Mouse (Mus musculus): ENCODE measurements around the gene Slc12a6.
"Not testable (repeated sequence)": the region's sequence is repeated elsewhere in the genome, so short reads cannot be mapped to it uniquely, and the experiment has no call there.

Slc12a6 gene

DNA sequence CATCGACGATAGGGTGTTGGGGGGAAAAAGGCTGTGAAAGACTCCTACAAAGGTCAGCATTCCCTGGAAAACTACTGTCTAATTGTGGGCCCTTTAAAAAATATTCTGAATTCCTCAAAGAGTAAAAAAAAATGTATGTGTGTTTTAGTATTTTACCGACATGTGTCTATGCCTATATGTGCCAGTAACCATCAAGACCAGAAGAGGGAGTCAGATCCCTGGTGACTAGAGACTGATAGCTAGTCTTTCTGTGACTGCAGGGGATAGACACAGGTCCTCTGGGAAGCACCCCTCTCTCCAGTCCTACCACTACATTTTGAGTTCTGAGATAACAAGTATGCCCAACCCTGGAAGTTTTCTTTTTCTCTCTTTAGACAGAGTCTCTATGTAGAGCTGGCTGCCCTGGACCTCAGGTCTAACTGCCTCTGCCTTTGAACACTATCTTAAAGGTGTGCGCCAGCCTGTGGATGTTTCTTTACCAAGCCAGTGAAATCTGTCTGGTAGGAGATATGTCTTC, 2.8 kb upstream of the Slc12a6 start:
- DNase-seq (ENCODE audit: low read depth, low spot score): no peak

DNA sequence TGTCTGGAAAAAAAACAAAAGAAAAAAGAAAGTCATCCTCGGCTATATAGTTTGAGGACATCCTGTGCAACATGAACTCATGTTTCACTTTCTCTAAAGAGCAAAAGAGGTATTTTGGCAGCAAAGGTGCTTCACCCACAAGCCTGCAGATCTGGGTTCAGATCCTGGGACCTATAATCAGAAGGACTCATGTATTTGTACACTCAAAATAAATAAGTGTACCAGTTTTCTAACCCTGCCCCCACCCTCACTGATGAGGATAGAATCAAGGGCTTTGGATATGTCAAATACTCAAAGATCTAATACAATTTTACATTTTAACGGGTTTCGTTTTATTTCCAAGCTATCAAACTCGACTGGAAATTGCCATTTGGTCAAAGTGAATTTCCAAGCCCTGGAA, 1.3 kb upstream of the Slc12a6 start:
- no peak for DNase-seq (ENCODE audit: low read depth, low spot score)

DNA sequence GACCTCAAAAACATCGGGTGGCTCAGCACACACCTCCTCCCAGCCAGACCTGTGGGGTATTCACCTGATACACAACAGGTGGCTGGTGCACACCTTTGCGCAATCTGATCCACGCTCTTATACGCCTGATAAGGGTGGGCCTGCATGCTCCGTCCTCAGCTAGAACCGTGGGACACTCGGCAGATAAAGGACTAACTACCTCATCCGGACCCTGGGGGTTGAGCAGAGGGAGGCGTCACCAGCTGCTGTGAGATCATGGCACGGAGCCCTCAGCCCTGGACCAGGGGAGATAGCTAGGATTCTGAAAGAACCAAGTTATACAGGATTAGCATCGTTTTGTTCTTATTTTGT, 592 bp downstream of the Slc12a6 start, which contains the start of gene Gm21985:
Gm21985 (plus strand) TSS at position 73 of the 351 bp plus-strand sequence.
- no peak for DNase-seq (ENCODE audit: low read depth, low spot score)

DNA sequence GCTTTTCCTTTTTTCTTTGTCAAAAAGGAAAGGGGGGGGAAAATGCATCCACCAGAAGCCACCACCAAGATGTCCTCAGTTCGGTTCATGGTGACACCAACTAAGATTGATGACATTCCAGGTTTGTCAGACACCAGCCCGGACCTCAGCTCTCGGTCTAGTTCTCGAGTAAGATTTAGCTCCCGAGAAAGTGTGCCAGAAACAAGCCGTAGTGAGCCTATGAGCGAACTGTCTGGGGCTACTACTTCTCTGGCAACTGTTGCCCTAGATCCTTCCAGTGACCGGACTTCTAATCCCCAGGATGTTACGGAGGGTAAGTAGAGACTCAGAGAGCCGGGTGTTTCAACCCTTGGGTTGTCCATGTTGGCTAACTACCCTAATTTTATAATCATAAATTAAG, 1.2 kb downstream of the Slc12a6 start:
- no peak for DNase-seq (ENCODE audit: low read depth, low spot score)

DNA sequence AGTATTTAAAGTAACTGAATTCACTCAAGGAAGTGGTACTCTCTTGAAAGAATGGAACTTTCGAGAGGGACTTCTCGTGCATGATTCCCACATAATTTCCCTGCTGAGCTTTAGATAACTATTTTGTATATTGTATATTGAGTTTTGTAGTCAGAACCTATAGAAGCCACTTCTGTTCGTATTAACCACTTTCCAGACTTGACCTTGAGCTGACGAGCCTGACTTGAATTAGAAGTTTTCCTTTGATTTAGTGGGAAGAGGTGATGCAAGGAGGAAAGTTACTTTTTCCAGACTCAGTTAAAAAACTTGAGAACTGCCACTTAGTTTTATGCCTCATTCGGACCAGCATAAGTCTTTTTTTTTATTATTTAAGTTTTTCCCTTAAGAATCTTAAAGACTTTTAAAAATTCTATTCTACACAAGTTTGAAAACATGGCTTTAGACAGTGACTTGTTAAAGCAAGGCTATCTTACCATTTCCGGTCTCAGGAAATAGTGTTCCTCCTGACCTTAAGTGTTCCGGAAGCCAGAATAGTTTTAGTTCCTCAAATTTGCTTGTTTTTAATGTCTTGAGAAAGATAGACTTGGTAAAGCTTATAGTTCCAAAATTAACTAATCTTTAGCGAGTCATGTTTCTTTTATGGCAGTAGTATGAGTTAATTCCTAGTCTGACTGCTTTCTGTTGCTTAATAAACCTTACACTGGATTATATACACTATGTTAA, 2.1 kb downstream of the Slc12a6 start:
- no peak for DNase-seq (ENCODE audit: low read depth, low spot score)

DNA sequence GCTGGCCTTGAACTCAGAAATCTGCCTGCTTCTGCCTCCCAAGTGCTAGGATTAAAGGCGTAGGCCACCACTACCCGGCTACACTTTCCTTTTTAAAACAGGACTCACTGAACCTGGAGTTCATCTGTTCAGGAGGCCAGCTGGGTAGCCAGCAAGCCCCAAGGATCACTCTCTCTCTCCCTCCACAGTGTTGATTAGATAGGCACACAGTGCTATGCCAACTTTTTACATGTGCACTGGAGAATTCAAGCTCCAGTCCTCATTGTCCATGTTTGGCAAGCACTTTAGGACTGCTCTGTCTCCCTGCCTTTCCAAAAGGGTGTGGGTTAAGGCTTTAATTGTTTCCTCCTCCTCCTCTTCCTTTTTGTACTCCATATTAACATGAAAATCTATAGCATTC, 4.4 kb downstream of the Slc12a6 start:
- DNase-seq (ENCODE audit: low read depth, low spot score): no peak

DNA sequence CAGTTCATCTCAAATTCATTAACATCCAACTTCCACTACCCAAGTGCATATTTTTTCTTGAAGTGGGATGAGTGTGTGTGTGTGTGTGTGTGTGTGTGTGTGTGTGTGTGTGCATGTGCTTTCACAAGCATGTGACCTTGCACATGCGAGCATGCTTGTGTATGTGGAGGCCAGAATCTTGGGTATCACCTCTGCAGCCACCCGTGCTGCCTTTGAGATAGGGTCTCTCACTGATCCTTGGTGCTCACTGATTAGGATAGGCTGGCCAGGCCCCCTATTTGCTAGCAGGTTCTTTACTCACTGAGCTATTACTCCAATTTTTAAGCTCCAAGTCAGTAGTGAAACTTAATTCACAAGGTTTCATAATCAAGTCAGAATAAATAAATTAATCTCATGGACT, 7.3 kb downstream of the Slc12a6 start:
- DNase-seq (ENCODE audit: low read depth, low spot score): no peak

DNA sequence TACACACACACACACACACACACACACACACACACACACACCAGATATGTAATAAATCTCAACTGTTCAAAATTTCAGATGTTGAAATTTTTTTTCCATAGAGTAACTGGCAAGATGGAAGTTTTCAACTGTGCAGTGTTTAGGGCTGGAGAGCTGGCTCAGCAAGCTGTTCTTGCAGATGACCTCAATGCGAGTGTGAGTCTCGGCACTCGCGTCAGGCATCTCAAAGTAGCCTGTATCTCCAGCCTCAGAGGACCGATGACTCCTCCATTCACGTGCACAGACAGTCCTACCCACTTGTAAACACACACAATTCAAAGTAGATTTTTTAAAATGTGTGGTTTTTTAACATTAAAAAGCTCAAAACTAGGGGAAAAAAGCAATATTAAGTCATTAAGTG, 7.8 kb downstream of the Slc12a6 start:
- DNase-seq (ENCODE audit: low read depth, low spot score): no peak

DNA sequence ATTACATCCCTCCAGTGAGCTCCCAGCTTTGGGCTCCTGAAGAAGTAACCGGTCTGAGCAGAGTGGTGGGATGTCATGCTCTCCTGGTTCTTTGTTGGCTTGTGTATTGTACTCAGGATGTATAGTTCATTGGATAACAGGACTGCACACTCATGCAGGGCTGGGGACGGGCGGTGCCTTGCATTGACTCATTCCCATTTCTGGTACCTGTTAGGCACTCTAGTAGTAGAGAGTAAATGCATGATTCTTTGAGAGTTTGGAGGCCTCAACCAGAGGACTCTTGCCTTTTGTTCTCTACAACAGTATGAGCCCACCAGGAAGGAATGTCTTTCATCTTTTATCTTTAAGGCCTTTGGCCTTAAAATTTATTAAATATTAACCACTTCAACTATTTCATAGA, 11.2 kb downstream of the Slc12a6 start:
- DNase-seq (ENCODE audit: low read depth, low spot score): no peak

DNA sequence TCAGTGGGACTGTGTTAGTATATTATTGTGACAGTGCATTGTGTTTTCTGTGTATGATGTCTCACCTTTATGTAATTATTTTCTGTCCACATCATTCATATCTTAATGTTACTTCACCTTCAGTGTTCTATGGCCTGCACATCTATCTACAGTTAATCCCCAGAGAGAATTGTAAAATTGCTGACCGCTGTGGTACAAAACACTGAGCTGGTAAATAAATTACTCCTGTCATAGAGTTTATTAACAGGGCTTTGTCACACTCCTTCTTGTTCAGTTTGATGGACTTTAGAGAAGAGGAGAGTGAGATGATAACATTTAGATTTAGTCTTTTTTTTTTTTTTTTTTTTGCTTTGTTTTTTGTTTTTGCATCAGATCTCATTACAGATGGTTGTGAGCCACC, 17.2 kb downstream of the Slc12a6 start:
- no peak for DNase-seq (ENCODE audit: low read depth, low spot score)

DNA sequence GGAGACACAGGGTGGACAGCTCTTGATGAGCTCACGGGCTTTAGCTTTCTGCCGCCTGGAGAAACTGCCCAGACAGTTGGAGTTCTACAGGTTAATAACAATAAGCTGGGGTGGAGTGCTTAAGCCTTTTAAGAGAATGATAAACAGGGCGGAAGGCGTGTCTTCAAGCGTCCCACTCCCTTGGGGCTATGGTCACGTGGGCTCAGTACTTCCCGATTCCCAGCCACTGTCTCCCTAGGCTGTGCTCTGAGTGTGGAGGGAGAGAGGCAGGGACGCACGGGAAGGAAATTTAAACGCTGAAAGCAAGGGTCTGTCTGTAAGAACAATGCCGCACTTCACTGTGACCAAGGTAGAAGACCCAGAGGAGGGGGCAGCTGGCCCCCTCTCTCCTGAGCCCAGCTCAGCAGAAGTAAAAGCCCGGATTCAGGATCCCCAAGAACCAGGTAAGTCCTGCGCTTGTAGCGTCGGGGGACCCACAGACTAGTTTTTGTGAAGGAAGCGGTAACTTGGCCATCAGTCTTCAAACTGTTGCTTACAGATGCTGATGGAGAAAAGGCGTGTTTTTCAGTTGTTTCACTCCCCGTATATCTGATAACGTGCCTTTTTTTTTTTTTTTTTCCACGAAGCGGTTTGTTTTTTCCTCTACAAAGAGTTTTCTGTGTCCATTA, 18.9 kb downstream of the Slc12a6 start:
- peak; percentile 41 for DNase-seq (ENCODE audit: low read depth, low spot score)

DNA sequence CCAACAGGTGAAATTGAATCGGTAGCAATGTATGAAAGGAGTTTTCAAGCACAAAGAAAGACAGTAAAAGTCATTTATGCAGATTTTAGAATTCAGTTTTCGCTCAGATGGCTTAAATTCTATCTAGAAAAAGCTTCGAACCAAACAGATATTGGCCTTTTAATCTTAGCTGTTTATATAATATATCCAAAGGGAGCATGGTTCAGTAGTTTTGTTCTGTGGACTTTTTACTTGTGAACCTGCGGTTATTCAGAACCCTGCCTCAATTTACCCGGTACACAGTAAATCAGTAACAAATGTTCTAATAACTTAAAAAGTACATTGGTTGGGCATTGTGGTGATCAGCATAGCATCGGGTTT, 19.4 kb downstream of the Slc12a6 start:
- DNase-seq (ENCODE audit: low read depth, low spot score): no peak

DNA sequence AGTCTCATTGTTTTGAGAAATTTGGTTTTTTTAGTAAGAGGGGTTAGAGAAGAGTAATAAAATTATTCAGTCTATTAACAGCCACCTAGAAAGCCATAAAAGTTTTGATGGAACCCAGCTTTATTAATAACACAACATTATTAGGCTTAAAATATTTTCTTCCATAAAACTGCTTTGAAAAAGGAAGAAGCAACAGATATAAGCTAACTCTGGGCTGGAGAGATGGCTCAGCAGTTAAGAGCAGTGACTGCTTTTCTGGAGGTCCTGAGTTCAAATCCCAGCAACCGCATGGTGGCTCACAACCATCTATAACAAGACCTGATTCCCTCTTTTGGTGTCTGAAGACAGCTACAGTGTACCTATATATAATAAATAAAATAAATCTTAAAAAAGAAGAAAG, 20.4 kb downstream of the Slc12a6 start:
- DNase-seq (ENCODE audit: low read depth, low spot score): not testable (repeated sequence)

DNA sequence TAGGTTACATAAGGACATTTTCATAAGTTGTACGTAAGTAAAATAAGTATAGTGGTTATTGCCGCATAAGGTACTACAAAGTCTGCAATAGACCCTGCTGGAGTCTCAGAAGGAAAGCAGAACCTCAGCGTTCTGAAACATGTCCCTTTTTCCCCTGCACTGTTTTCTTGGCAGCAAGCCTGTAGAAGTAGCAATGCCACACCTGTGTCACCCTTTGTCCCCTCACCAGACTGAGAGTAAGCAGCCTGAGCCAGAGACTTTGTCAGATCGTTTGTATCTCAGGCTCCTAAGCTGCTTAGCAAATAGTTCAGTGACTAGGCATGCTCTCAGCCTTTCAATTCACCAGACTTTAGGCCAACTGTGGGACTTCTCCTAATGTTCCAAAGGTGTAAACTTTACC, 21.4 kb downstream of the Slc12a6 start:
- DNase-seq (ENCODE audit: low read depth, low spot score): no peak

DNA sequence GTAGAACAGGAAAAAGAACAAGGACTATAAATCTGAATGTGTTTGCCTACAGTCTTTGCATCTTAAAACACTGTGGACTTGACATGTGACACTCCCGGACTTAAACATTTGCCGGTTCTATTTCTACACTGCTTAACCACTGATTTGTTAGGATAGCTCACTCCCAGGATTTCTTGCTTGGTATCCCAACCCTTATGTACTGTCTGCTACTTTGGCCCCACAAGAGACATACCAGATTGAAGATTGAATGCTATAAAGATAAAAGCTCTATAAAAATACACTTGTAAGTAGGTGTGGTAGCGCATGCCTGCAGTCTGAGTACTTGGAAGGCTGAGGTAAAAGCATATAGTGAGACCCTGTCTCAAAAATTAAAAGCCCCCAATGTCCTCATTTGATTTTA, 23.9 kb downstream of the Slc12a6 start:
- no peak for DNase-seq (ENCODE audit: low read depth, low spot score)

DNA sequence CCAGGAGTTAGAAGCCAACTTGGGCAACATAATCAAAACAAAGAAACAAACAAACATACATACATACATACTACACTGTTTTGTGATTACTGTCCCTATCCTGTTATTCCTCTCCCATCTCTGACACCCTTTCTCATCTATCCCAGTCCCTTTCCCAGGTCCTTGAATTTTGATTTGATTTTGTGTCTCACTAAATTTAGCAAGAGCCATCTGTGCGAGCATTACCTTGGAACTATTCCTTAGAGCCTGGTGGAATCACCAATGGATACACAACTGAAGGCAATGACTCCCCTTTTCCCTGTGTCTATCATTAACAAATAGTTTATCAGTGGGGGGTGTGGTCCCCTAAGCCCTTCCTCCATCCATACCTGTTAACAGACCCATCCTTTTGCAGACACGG, 27.2 kb downstream of the Slc12a6 start:
- DNase-seq (ENCODE audit: low read depth, low spot score): no peak

DNA sequence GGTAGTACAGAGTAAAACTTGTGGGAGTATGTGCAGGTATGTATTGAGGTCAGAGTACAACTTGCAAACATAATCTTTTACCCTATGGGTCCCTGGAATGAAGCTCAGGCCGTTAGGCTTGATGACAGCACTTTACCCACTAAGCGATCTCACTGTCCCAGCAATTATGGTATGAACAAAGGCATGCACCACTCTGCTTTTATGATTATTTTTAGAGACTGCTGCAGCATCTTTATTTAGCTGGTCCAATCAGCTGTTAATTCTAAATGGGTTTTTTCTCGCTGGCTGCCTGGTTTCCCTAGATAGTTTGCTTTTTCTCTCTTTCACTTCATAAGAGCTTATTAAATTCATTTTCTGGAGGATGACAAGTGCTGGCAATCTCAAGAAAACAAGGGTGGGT, 30.6 kb downstream of the Slc12a6 start:
- DNase-seq (ENCODE audit: low read depth, low spot score): no peak

DNA sequence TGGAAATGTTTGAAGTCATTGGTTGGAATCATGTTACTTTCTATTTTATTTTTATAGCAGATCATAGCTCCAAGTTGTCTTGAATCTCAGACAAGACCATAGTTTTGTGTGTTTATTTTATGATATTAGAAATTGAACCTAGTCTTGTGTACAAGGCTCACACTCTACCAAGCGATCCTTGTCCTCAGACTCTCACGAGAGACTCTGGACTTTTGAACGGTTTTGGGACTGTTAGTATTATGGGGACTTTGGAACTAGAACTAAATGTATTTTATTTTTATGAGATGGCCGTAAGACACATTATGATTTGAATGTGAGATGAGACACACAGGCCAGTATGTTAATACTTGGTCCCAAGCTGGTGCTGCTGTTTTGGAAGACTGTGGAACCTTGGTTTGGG, 32.6 kb downstream of the Slc12a6 start:
- no peak for DNase-seq (ENCODE audit: low read depth, low spot score)

DNA sequence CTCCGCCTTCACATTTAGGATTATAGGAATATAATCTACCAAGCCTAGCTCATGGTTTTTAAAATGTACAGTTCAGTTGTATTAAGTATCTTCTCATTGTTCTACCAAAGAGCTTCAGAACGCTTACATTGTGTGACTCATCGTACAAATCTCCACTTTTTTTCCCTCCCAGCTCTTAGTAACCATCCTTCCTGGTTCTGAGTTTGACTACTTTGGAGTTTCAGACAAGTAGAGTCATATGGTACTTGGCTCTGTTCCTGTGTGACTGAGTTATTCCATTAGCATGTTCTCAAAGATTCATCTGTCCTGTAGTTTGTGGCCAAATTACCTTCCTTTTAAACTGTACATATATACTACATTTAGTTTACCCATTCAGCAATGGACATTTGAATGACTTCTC, 43.0 kb downstream of the Slc12a6 start:
- no peak for DNase-seq (ENCODE audit: low read depth, low spot score)

DNA sequence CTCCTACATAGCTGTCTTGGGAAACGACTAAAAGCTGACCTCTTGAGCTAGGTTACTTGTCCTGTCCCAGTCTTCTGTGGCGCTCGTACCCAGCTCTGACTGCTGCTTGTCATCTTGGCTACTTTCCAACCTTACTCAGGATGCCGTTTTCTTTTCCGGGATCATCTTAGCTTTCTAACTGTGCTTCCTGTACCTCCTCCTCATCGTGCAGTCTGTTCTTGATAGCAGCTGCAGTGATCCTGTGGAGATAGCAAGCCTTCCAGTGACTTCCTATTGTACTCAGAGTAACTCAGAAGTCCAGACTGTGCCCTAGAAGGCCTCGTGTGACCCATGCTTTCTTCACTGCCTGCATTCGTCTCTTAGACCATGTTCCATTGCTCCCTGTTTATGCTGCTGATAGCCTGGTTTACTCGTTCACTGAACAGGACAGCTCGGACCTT, 43.6 kb downstream of the Slc12a6 start:
- DNase-seq (ENCODE audit: low read depth, low spot score): no peak

DNA sequence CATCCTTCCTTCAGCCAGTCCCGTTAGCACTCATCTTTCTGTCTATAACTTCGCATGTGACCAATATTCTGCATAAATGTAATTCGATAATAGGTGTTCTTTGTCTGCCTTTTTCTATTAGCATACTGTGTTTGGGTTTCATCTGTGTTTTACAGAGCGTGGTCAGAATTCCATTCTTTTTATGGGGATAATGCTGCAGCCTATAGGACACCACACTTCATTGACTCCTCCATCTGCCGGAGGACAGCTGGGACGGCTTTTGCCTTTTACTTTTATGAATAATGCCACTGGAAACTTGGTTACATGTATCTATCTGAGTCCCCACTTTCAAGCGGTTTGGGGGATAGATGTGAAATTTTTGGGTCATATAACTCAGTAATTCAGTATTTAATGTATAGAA, 50.0 kb downstream of the Slc12a6 start:
- no peak for DNase-seq (ENCODE audit: low read depth, low spot score)

DNA sequence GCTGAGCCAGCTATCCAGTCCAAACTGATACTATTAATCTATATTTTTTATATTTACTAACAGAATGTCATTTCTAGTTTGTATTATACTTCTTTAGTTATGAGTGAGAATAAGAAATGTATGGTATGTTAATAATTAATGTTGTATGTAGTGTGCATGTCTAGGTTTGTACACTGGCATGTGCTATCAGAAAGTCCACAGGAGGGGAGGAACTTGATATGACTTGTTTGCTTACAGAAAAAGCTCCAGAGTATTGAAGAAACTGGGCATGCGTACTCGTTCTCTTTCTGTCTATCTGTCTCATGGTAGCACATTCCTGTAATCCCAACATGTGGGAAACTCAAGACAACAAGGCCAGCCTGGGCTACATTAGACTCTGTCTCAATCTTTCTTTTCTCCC, 52.6 kb downstream of the Slc12a6 start:
- DNase-seq (ENCODE audit: low read depth, low spot score): no peak

DNA sequence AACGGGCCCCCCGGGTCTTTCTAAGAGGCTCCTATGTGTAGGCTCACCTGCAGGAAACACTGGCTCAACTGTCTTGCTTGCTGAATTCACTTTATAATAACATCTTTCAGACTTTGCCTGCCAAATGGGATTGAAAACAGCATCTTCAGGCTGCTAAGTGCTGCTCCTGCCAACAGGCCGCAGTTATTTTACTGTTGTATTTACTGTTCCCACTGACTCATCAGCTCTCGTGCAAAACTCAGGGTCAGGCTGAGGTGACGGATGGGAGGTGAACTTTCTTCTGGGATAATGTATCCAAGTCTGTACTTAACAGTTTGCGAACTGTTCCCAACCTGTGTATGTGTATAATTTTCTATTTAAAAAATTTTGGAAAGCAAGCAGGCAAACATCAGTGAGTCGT, 53.3 kb downstream of the Slc12a6 start:
- DNase-seq (ENCODE audit: low read depth, low spot score): no peak
